Mouse (Mus musculus): Measurements from ENCODE around the gene Cyp2c70. TPM values are rescaled to one million over a fixed set of nuclear protein-coding genes. Genes with fewer than 3 reads are reported as not detected.
"Not testable (repeated sequence)": the region's sequence is repeated elsewhere in the genome, so short reads cannot be mapped to it uniquely, and the experiment has no call there.

Gene Cyp2c70
- polyA plus RNA-seq, 1 experiment from 2014 or later, result not detected

- no peaks in the 10 kb centered on the region for H3K27me3 ChIP-seq (ENCODE audit: low read depth, poor library complexity, severe bottlenecking)
- 81% methylated on average over 4 of the region's 4 CpGs for WGBS
- H3K4me3 ChIP-seq, result no peak overlapping the region
- no peaks in the 10 kb centered on the region for H3K36me3 ChIP-seq
- H3K27ac ChIP-seq (replicated peaks), result no peak overlapping the region
- no peak for DNase-seq (ENCODE audit: low spot score)
- no peaks in the 10 kb centered on the region for H3K4me1 ChIP-seq
- H3K9me3 ChIP-seq (replicated peaks), result no peaks in the 10 kb centered on the region
Measured at GRCm38 (mm10) chr19:40178311-40178710, 8.8 kb downstream of the Cyp2c70 start.

DNA sequence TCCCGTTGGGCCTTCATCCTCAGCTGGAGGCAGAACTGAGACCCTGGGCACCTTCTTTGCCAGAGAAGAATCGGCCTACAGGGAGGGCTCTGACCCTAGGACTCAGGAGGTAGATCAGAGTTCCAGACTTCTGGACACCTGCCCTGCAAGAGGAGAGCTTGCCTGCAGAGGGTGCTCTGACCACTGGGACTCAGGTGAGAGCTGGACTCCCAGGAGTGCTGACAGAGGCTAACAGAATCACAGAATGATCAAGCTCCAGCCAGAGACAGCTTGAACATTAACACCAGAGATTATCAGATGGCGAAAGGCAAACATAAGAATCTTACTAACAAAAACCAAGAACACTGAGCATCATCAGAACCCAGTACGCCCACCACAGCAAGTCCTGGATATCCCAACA lies 18.7 kb downstream of the Cyp2c70 start:
- 86% methylated on average over 4 of the region's 4 CpGs for WGBS
- not testable (repeated sequence) for H3K36me3 ChIP-seq; H3K27me3 ChIP-seq (ENCODE audit: low read depth, poor library complexity, severe bottlenecking); H3K4me3 ChIP-seq; H3K9me3 ChIP-seq (replicated peaks); DNase-seq (ENCODE audit: low spot score); H3K4me1 ChIP-seq; H3K27ac ChIP-seq (replicated peaks)

- H3K36me3 ChIP-seq; H3K27ac ChIP-seq (replicated peaks); H3K9me3 ChIP-seq (replicated peaks); H3K27me3 ChIP-seq (ENCODE audit: low read depth, poor library complexity, severe bottlenecking); H3K4me3 ChIP-seq; H3K4me1 ChIP-seq; DNase-seq (ENCODE audit: low spot score): not testable (repeated sequence)
- WGBS, result 30% methylated on average over 2 of the region's 2 CpGs
Measured at GRCm38 (mm10) chr19:40126996-40127395, 60.1 kb downstream of the Cyp2c70 start.

DNA sequence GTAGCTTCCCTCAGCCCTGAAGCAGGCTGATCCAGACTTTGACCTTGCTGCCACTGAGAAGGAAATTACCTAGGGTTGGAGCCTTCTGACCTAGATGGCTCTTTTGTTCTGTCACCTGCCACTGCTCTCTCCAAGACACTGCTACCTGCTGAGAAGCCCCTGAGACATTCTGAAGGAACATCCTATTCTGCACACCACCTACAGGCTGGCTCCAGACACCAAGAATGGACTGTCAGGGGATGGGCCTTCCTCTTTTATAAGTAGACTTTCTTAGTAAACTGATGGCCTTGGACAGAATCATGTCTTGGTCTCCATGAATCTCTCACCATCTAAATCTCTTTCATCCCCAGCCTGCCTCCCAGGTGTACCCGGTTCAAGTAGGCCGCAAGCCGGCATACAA lies 62.0 kb downstream of the Cyp2c70 start:
- DNase-seq (ENCODE audit: low spot score); H3K4me1 ChIP-seq; H3K27me3 ChIP-seq (ENCODE audit: low read depth, poor library complexity, severe bottlenecking); H3K36me3 ChIP-seq; H3K4me3 ChIP-seq; H3K9me3 ChIP-seq (replicated peaks); H3K27ac ChIP-seq (replicated peaks): not testable (repeated sequence)
- WGBS, result 90% methylated on average over 3 of the region's 3 CpGs

DNA sequence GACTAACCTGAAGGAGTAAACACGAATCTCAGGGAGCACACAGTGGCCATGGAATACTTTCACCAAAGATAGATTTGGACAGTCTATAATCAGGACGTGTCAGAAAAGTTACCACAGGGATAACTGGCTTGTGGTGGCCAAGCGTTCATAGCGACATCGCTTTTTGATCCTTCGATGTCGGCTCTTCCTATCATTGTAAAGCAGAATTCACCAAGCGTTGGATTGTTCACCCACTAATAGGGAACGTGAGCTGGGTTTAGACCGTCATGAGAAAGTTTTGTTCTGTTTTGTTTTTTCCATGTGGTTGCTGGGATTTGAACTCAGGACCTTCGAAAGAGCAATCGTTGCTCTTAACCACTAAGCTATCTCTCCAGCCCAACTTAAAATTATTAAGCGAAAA lies 67.5 kb downstream of the Cyp2c70 start:
- H3K4me1 ChIP-seq; H3K9me3 ChIP-seq (replicated peaks); H3K27ac ChIP-seq (replicated peaks); H3K36me3 ChIP-seq; DNase-seq (ENCODE audit: low spot score); H3K27me3 ChIP-seq (ENCODE audit: low read depth, poor library complexity, severe bottlenecking); H3K4me3 ChIP-seq: not testable (repeated sequence)
- WGBS, result 84% methylated on average over 13 of the region's 13 CpGs

Other genes with a start within 250 kb of the Cyp2c70 start
- not detected in 2 replicates for gene Cyp2c37, start 194.9 kb downstream of the Cyp2c70 start, polyA plus RNA-seq (2016; fragmentation: Nextera tagmentation; extraction: Ambion mirVana)
- gene Cyp2c54, start 113.5 kb downstream of the Cyp2c70 start, polyA plus RNA-seq (2016; fragmentation: Nextera tagmentation; extraction: Ambion mirVana), result not detected in 2 replicates
- not detected in 2 replicates for gene Cyp2c50, start 97.6 kb downstream of the Cyp2c70 start, polyA plus RNA-seq (2016; fragmentation: Nextera tagmentation; extraction: Ambion mirVana)
- gene Pdlim1, start 84.5 kb upstream of the Cyp2c70 start, polyA plus RNA-seq (2016; fragmentation: Nextera tagmentation; extraction: Ambion mirVana), result 97.3 and 109 TPM in 2 replicates